Mouse (Mus musculus): ENCODE results near the gene Cux2. TPM values are rescaled to one million over a fixed set of nuclear protein-coding genes. Genes with fewer than 3 reads are reported as not detected.

Gene Cux2
- polyA plus RNA-seq, 1 experiment from 2014 or later, result 6.4 TPM

DNA sequence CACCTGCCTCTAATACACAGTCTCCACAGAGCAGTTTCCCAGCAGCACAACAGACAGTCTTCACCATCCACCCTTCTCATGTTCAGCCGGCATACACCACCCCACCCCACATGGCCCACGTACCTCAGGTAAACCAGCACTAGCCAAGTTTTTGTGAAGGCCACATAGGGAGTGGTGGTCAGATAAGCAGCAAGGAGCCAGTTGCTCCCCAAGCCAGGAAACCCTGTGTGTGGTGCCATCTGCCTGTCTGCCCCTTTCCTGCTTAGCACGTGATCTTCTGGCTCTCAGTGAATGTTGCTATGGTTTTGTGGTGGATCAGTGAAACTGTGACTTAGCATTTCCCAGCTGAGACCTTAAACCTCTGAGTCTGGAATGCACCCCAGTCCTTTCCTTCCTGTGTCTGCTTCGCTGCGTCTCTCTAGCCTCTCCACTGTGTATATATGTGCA is 238.4 kb downstream of the Cux2 start:
- no peak overlapping the region for H3K4me3 ChIP-seq
- 91% methylated on average over 5 of the region's 5 CpGs for WGBS
- H3K36me3 ChIP-seq, result peaks cover 93% of the 10 kb centered on the region
- H3K27me3 ChIP-seq (ENCODE audit: low read depth, poor library complexity, severe bottlenecking), result no peaks in the 10 kb centered on the region
- H3K9me3 ChIP-seq (replicated peaks), result no peaks in the 10 kb centered on the region
- no peaks in the 10 kb centered on the region for H3K4me1 ChIP-seq
- no peak overlapping the region for H3K27ac ChIP-seq (replicated peaks)
- DNase-seq (ENCODE audit: low spot score), result no peak

DNA sequence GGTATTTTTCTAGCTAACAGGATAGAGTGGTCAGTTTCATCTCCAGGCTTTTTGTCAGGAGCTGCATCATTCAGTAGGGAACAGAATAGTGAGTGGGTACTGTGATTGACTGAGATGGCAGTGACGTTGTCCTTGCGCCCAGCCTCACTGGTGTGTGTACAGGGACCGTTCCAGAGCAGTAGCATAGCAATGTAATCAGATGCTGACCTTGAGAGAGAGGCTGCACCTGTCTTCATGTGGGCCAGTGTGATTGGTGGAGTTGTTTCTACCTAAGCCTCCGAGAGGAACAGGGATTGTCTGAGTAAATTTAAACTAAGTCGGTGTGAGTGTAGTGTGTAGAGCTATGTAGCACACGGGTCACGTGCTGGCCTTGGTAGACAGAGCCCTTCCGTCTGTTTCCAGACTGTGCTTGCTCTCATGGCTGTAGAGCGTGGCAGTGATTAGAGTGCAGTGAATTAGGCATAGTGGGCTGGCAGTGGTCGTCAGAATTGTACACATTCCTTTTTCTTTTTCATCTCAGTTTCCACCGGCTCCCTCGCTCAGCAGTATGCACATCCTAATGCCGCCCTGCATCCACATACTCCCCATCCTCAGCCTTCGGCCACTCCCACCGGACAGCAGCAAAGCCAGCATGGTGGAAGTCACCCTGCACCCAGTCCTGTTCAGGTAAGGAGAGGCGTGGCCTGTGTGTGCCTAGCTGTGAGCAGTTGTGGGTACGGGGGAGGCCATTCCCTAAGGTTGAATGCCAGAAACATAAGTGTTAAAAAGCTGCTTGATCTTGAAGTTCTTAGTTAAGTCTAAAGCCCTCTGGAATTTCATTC is 239.4 kb downstream of the Cux2 start:
- DNase-seq (ENCODE audit: low spot score), result no peak
- H3K27ac ChIP-seq (replicated peaks), result no peak overlapping the region
- 92% methylated on average over 17 of the region's 17 CpGs for WGBS
- H3K4me3 ChIP-seq, result no peak overlapping the region
- H3K36me3 ChIP-seq, result peaks cover 92% of the 10 kb centered on the region
- no peaks in the 10 kb centered on the region for H3K4me1 ChIP-seq
- no peaks in the 10 kb centered on the region for H3K9me3 ChIP-seq (replicated peaks)
- H3K27me3 ChIP-seq (ENCODE audit: low read depth, poor library complexity, severe bottlenecking), result no peaks in the 10 kb centered on the region

DNA sequence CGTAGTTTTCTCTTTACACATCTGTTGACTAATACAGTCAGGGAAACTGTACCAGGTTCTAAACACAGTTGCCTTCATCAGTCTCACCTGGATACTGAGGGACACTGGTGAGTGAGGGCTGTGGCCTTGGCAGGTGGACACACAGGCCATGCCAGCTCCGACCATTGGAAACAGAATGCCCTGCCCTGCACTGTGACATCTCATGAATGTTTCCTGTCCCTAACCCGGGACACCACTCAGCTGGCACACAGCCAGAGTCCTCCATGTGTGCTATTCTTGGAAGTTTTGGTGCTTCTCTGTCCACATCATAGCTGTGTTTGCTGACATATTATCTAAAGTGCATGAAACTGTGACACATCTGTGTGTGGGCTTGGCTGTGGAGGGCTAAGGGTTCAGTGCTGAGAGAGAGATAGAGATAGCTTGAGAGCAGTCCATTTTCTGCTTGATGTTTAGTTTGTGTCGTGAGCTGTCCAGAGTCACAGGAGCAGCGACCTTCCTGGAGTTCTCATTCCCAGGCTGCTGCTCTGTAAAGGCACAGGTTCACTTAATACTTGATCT is 240.2 kb downstream of the Cux2 start:
- Histone ChIP-seq H3K4me3 (no peak overlapping the region), H3K27me3 (ENCODE audit: low read depth, poor library complexity, severe bottlenecking) (no peaks in the 10 kb centered on the region), H3K9me3 (replicated peaks) (no peaks in the 10 kb centered on the region), H3K4me1 (no peaks in the 10 kb centered on the region), H3K36me3 (peaks cover 93% of the 10 kb centered on the region), H3K27ac (replicated peaks) (no peak overlapping the region)
- WGBS, result 88% methylated on average over 5 of the region's 5 CpGs
- DNase-seq (ENCODE audit: low spot score), result no peak

DNA sequence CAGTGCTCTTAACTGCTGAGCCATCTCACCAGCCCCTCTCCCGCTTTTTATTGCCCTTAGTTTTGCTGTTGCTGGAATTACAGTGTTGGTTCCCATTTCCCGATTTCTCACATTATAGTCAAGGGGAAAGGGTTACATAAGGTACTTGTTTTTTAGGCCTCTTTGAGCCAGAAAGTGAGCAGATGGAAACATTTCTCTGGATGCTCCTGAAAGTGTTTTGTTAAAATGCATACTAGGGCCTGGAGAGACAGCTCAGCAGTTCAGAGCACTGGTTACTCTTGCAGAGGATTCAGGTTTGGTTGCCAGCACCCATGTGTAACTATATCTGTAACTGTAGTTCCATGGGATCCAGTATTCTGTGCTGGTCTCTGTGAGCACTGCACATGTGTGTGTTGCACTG is 241.7 kb downstream of the Cux2 start:
- no peaks in the 10 kb centered on the region for H3K4me1 ChIP-seq
- no peak overlapping the region for H3K4me3 ChIP-seq
- H3K27me3 ChIP-seq (ENCODE audit: low read depth, poor library complexity, severe bottlenecking), result no peaks in the 10 kb centered on the region
- H3K36me3 ChIP-seq, result peaks cover 94% of the 10 kb centered on the region
- H3K27ac ChIP-seq (replicated peaks), result no peak overlapping the region
- DNase-seq (ENCODE audit: low spot score), result no peak
- 90% methylated on average over 2 of the region's 2 CpGs for WGBS
- H3K9me3 ChIP-seq (replicated peaks), result no peaks in the 10 kb centered on the region

DNA sequence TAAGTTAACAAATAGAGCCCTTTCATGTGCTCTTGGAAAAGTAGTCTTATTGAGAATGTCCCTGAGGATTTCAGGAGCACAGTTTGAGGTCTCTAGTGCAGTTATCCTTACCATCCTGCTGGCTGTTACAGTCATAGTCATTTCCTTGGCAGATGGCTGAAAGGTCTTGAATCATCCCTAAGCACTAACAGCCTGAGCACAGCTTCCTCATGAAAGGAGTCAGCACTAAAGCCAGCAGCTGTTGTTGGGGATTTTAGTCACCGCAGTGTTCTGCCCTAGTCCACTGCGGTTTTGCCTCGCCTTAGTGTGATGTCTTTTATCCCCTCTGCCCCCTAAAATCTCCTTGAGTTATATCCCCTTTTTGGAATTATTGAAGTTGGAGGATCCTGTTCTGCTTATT is 242.7 kb downstream of the Cux2 start:
- no peak for DNase-seq (ENCODE audit: low spot score)

More for the DNA sequence above, 242.7 kb downstream of the Cux2 start:
- no peaks in the 10 kb centered on the region for H3K4me1 ChIP-seq
- no peak overlapping the region for H3K4me3 ChIP-seq
- no peak overlapping the region for H3K27ac ChIP-seq (replicated peaks)
- peaks cover 94% of the 10 kb centered on the region for H3K36me3 ChIP-seq
- WGBS, result 87% methylated on average over 3 of the region's 3 CpGs
- no peaks in the 10 kb centered on the region for H3K27me3 ChIP-seq (ENCODE audit: low read depth, poor library complexity, severe bottlenecking)
- H3K9me3 ChIP-seq (replicated peaks), result no peaks in the 10 kb centered on the region

Small RNA genes lying within 50 kb of the gene (microRNA-seq; reads per million reads assigned to microRNA genes)
- gene Mir7031, result not detected

Other genes starting within 250 kb of the Cux2 start
- 6.9 and 8.1 TPM in 2 replicates for gene Sh2b3, start 212.5 kb downstream of the Cux2 start, polyA plus RNA-seq (2016; fragmentation: Nextera tagmentation; extraction: Ambion mirVana)
- gene Pheta1, start 201.1 kb downstream of the Cux2 start, polyA plus RNA-seq (2016; fragmentation: Nextera tagmentation; extraction: Ambion mirVana), result 46.7 and 52.9 TPM in 2 replicates
- 0.43 and 0.59 TPM in 2 replicates for gene Myl2, start 50.8 kb upstream of the Cux2 start, polyA plus RNA-seq (2016; fragmentation: Nextera tagmentation; extraction: Ambion mirVana)
- not detected in 2 replicates for gene Ccdc63, start 90.7 kb upstream of the Cux2 start, polyA plus RNA-seq (2016; fragmentation: Nextera tagmentation; extraction: Ambion mirVana)
- gene Ppp1cc, start 108.2 kb upstream of the Cux2 start, polyA plus RNA-seq (2016; fragmentation: Nextera tagmentation; extraction: Ambion mirVana), result 320 and 339 TPM in 2 replicates
- 17.7 TPM in 2 replicates for gene Hvcn1, start 156.7 kb upstream of the Cux2 start, polyA plus RNA-seq (2016; fragmentation: Nextera tagmentation; extraction: Ambion mirVana)
- 5.9 and 6.4 TPM in 2 replicates for gene Tctn1, start 214.4 kb upstream of the Cux2 start, polyA plus RNA-seq (2016; fragmentation: Nextera tagmentation; extraction: Ambion mirVana)
- 7.3 and 7.7 TPM in 2 replicates for gene Pptc7, start 234.3 kb upstream of the Cux2 start, polyA plus RNA-seq (2016; fragmentation: Nextera tagmentation; extraction: Ambion mirVana)